Mouse (Mus musculus) cortical plate, adult 2 months (tissue): ENCODE data around the gene Inpp5a. TPM values are rescaled to one million over a fixed set of nuclear protein-coding genes. Genes with fewer than 3 reads are reported as not detected.

ENCODE experiments used
- H3K27ac ChIP-seq: fragments of 200-500 bp; 2 replicates; pipeline ENCODE4 v1.5.1; 2012; ENCODE audit warnings: low read length, control low read depth, inconsistent platforms; ENCODE audit not compliant: insufficient read depth
- H3K4me1 ChIP-seq: fragments of 200-500 bp; 2 replicates; pipeline ENCODE4 v1.6.1; 2011; ENCODE audit warnings: low read length; ENCODE audit not compliant: control insufficient read depth, insufficient read depth
- H3K4me3 ChIP-seq: fragments of 200-500 bp; 2 replicates; pipeline ENCODE4 v1.5.1; 2011; ENCODE audit warnings: mild to moderate bottlenecking, low read length, control low read depth; ENCODE audit not compliant: insufficient read depth
- CTCF ChIP-seq: fragments of 200-500 bp; IDR thresholded peaks from 2 replicates; pipeline ENCODE4 v1.5.1; 2011; ENCODE audit warnings: mild to moderate bottlenecking, control low read depth, low read length; ENCODE audit not compliant: insufficient read depth; ENCODE audit errors: extremely low read depth
- POLR2A ChIP-seq: fragments of 200-500 bp; IDR thresholded peaks from 2 replicates; pipeline ENCODE4 v1.6.1; 2011; ENCODE audit warnings: mild to moderate bottlenecking, low read length, control low read depth; ENCODE audit not compliant: insufficient read depth; ENCODE audit errors: extremely low read depth
- polyA plus RNA-seq: library from polyadenylated mRNA; depleted of rRNA; stranded (reverse); fragments of >200 nt; gene quantifications from 2 replicates; pipeline ENCODE4 v1.2.3, GENCODE M21; 2012

The Inpp5a gene
- polyA plus RNA-seq, 1 experiment = 27.8 TPM

DNA sequence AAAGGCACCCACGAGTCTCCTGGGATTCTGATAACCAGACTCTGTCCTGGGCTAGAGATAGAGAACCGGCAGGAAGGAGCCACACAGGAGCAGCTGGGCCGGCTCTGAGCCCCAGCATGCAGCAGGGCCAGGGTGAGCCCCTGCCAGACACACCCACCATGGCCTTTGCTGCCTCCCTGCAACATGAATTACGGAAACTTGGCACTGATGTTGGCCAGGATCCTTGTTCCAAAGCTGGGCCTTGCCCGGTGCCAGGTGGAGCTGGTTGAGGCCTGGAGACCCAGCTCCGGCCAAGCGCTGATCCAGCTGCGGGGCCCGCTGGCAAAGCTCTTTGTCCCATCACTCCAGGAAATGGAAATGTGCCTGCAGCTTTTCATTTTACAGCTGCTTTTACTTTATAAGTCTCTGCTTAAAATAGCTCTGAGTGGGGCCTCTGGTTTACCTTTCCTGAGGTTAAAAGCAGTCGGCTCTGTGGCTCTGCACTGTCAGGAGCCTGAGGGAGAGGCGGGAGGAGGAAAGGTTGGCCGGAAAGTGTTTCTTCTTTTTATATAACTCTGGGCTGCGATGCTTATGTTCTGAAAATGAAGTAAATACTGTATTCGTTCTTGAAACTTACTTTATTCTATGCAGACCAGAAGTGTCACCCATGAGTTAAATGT is 20.1 kb upstream of the Inpp5a start:
- TF ChIP-seq POLR2A = no peak
- TF ChIP-seq CTCF = no peak
- no peak overlapping the region for H3K4me3 ChIP-seq
- no peak overlapping the region for H3K27ac ChIP-seq

GRCm38 (mm10) chr7:139369501-139370088 is 19.3 kb upstream of the Inpp5a start:
- TF ChIP-seq POLR2A (no peak), CTCF (no peak)
- no peak overlapping the region for H3K27ac ChIP-seq

More for the DNA sequence above, 20.1 kb upstream of the Inpp5a start:
- peaks cover 8% of the 10 kb centered on the region; the same call in 1 of the 2 replicates for H3K4me1 ChIP-seq

DNA sequence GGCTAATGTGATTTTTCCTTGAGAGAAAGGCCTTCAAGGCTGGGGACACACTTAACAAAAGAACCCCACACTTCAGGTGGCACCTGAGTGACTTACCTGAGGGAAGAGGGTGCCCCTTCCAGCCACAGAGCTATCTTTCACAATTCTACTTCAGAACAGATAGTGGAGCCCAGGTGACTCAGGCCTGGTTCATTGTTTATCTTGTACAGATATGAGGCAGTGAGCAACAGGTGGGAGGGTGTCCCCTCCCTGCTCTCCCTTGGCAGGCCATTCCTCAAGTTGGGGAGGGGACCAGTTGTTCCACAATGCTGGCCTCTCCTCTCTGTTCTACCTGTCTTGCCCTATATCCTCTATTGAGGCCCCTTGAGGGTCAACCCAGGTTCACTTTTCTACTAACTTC is 17.5 kb upstream of the Inpp5a start:
- 0 out of 2 replicates have a peak, but pooled peaks cover 1% of the 10 kb centered on the region for H3K4me1 ChIP-seq
- TF ChIP-seq CTCF (no peak), POLR2A (no peak)
- H3K4me3 ChIP-seq = no peak overlapping the region
- H3K27ac ChIP-seq = no peak overlapping the region

More at GRCm38 (mm10) chr7:139369501-139370088, 19.3 kb upstream of the Inpp5a start:
- H3K4me1 ChIP-seq = peaks cover 5% of the 10 kb centered on the region; the same call in 1 of the 2 replicates
- no peak overlapping the region for H3K4me3 ChIP-seq

- Histone ChIP-seq H3K4me3 (no peak overlapping the region), H3K4me1 (no peaks in the 10 kb centered on the region), H3K27ac (no peak overlapping the region)
Measured at GRCm38 (mm10) chr7:139377381-139377780, 11.5 kb upstream of the Inpp5a start.

GRCm38 (mm10) chr7:139378355-139378754 is 10.6 kb upstream of the Inpp5a start:
- no peaks in the 10 kb centered on the region for H3K4me1 ChIP-seq
- TF ChIP-seq CTCF = no peak
- no peak for TF ChIP-seq POLR2A
- H3K4me3 ChIP-seq = no peak overlapping the region
- H3K27ac ChIP-seq = no peak overlapping the region

More at GRCm38 (mm10) chr7:139377381-139377780, 11.5 kb upstream of the Inpp5a start:
- no peak for TF ChIP-seq POLR2A
- no peak for TF ChIP-seq CTCF

DNA sequence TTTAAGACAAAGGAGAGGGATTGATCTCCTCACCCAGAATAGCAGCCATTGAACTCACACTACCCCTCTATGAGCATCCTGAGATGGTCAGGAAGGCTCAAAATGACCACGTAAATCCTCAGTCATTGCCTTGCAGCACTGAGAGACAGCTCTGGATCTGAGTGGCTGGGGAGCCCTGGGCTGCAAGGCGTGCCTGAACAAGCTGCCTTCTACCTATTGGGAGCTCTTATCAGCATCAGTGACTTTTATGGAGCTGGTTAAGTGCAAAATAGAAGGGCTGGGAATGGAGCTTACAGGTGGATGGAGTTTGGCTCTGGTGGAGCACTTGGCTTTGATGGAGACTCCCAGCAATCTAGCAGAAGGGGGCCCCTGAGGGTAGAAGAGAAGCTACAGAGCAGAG is 9.2 kb upstream of the Inpp5a start:
- H3K27ac ChIP-seq = no peak overlapping the region
- H3K4me3 ChIP-seq = no peak overlapping the region
- H3K4me1 ChIP-seq = no peaks in the 10 kb centered on the region
- TF ChIP-seq CTCF (no peak), POLR2A (no peak)

DNA sequence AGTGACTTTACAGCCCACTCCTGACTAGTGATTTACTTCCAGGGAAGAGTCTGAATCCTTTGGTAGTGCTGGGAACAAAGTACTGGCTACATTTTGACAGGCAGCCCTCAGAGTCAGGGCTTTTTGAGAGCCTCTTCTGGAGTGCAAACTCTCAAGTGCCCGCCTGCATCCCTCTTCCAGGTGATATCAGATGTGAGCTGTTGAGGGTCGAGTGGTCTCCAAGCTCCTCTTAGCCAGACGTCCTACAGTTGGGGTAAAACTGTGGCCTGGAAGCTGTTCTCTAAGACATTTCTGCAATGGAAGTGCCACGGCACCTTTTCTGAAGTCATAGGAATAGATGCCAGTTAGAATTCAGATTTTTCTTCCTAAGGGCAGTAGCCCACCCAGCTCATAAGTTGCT is 8.7 kb upstream of the Inpp5a start:
- no peak overlapping the region for H3K4me3 ChIP-seq
- no peaks in the 10 kb centered on the region for H3K4me1 ChIP-seq
- TF ChIP-seq CTCF (no peak), POLR2A (no peak)
- no peak overlapping the region for H3K27ac ChIP-seq

- H3K27ac ChIP-seq = no peak overlapping the region
- TF ChIP-seq CTCF (no peak), POLR2A (no peak)
Measured at GRCm38 (mm10) chr7:139381877-139382276, 7.0 kb upstream of the Inpp5a start.

GRCm38 (mm10) chr7:139382796-139383195 is 6.1 kb upstream of the Inpp5a start:
- Histone ChIP-seq H3K4me3 (no peak overlapping the region), H3K4me1 (no peaks in the 10 kb centered on the region)
- TF ChIP-seq POLR2A (no peak), CTCF (no peak)

More at GRCm38 (mm10) chr7:139381877-139382276, 7.0 kb upstream of the Inpp5a start:
- H3K4me3 ChIP-seq = no peak overlapping the region
- no peaks in the 10 kb centered on the region for H3K4me1 ChIP-seq

GRCm38 (mm10) chr7:139384500-139384899 is 4.4 kb upstream of the Inpp5a start:
- TF ChIP-seq POLR2A (no peak), CTCF (no peak)
- Histone ChIP-seq H3K4me3 (no peak overlapping the region), H3K27ac (no peak overlapping the region), H3K4me1 (no peaks in the 10 kb centered on the region)

More at GRCm38 (mm10) chr7:139382796-139383195, 6.1 kb upstream of the Inpp5a start:
- H3K27ac ChIP-seq = no peak overlapping the region
